Mouse (Mus musculus) cortical plate, adult 2 months (tissue): ENCODE results near the gene Pomt2. TPM values are rescaled to one million over a fixed set of nuclear protein-coding genes. Genes with fewer than 3 reads are reported as not detected.
A peak's percentile ranks its signal among the peaks of the same experiment; 100 is the strongest.

Source experiments
- H3K27ac ChIP-seq: fragments of 200-500 bp; 2 replicates; pipeline ENCODE4 v1.5.1; 2012; ENCODE audit warnings: low read length, control low read depth, inconsistent platforms; ENCODE audit not compliant: insufficient read depth
- H3K4me1 ChIP-seq: fragments of 200-500 bp; 2 replicates; pipeline ENCODE4 v1.6.1; 2011; ENCODE audit warnings: low read length; ENCODE audit not compliant: control insufficient read depth, insufficient read depth
- H3K4me3 ChIP-seq: fragments of 200-500 bp; 2 replicates; pipeline ENCODE4 v1.5.1; 2011; ENCODE audit warnings: mild to moderate bottlenecking, low read length, control low read depth; ENCODE audit not compliant: insufficient read depth
- CTCF ChIP-seq: fragments of 200-500 bp; IDR thresholded peaks from 2 replicates; pipeline ENCODE4 v1.5.1; 2011; ENCODE audit warnings: mild to moderate bottlenecking, control low read depth, low read length; ENCODE audit not compliant: insufficient read depth; ENCODE audit errors: extremely low read depth
- POLR2A ChIP-seq: fragments of 200-500 bp; IDR thresholded peaks from 2 replicates; pipeline ENCODE4 v1.6.1; 2011; ENCODE audit warnings: mild to moderate bottlenecking, low read length, control low read depth; ENCODE audit not compliant: insufficient read depth; ENCODE audit errors: extremely low read depth
- polyA plus RNA-seq: library from polyadenylated mRNA; depleted of rRNA; stranded (reverse); fragments of >200 nt; gene quantifications from 2 replicates; pipeline ENCODE4 v1.2.3, GENCODE M21; 2012

Gene Pomt2
- polyA plus RNA-seq, 1 experiment = 19.0 TPM

DNA sequence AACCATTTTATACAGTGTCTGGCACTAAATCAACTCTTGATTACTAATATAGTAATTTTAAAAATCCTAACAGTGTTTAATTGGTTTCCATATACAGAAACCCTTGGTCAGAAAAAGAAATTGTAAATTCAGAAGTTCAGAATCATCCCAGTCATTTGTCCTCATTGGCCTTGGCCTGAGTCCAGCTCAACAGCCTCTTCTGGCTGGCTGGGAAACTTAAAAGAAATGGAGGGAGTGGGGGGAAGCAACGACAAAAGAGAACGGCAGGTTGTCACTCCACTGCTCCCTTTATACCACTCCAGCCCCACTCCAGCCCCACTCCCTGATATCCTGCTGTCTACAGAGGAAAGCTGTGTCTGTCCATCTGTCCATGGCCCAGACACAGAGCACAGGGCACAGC, 16.6 kb downstream of the Pomt2 start:
- H3K27ac ChIP-seq = no peak overlapping the region
- no peaks in the 10 kb centered on the region for H3K4me1 ChIP-seq
- TF ChIP-seq CTCF (no peak), POLR2A (no peak)
- H3K4me3 ChIP-seq = no peak overlapping the region

- Histone ChIP-seq H3K4me3 (no peak overlapping the region), H3K27ac (no peak overlapping the region), H3K4me1 (no peaks in the 10 kb centered on the region)
- TF ChIP-seq POLR2A (no peak), CTCF (no peak)
These were observed 17.5 kb downstream of the Pomt2 start for GRCm38 (mm10) chr12:87130224-87130623.

DNA sequence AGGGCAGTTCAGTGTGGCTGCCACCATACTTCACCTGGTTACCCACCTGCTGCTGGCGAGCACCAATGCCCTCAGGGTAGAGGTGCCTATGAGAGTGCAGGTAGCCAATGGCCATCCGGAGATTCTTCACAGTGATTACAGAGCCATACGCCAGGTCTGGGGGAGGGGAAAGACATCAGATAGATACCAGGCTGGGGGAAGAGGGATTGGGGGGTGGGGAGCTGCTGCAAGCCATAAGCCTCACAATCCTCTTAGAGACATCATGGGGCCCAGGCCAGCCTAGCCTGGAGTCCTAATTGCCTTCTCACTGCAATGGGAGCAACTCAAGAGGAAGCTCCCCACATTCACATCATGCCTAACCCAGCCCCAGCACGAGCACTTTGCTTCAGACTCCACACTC, 20.5 kb downstream of the Pomt2 start:
- Histone ChIP-seq H3K4me1 (no peaks in the 10 kb centered on the region), H3K27ac (no peak overlapping the region), H3K4me3 (no peak overlapping the region)
- TF ChIP-seq CTCF = no peak
- no peak for TF ChIP-seq POLR2A

- Histone ChIP-seq H3K27ac (no peak overlapping the region), H3K4me1 (no peaks in the 10 kb centered on the region), H3K4me3 (no peak overlapping the region)
- no peak for TF ChIP-seq CTCF
- no peak for TF ChIP-seq POLR2A
These were observed 25.7 kb downstream of the Pomt2 start for GRCm38 (mm10) chr12:87121918-87122589.

GRCm38 (mm10) chr12:87107357-87107977, 40.3 kb downstream of the Pomt2 start:
- Histone ChIP-seq H3K4me1 (0 out of 2 replicates have a peak, but pooled peaks cover 1% of the 10 kb centered on the region), H3K27ac (no peak overlapping the region), H3K4me3 (no peak overlapping the region)
- TF ChIP-seq CTCF (no peak), POLR2A (no peak)

GRCm38 (mm10) chr12:87104796-87105195, 43.0 kb downstream of the Pomt2 start:
- H3K4me3 ChIP-seq = no peak overlapping the region
- H3K27ac ChIP-seq = no peak overlapping the region
- TF ChIP-seq POLR2A (no peak), CTCF (no peak)
- H3K4me1 ChIP-seq = no peaks in the 10 kb centered on the region

GRCm38 (mm10) chr12:87103471-87103870, 44.3 kb downstream of the Pomt2 start:
- H3K27ac ChIP-seq = no peak overlapping the region
- no peak for TF ChIP-seq CTCF
- no peak for TF ChIP-seq POLR2A
- H3K4me3 ChIP-seq = no peak overlapping the region
- no peaks in the 10 kb centered on the region for H3K4me1 ChIP-seq

DNA sequence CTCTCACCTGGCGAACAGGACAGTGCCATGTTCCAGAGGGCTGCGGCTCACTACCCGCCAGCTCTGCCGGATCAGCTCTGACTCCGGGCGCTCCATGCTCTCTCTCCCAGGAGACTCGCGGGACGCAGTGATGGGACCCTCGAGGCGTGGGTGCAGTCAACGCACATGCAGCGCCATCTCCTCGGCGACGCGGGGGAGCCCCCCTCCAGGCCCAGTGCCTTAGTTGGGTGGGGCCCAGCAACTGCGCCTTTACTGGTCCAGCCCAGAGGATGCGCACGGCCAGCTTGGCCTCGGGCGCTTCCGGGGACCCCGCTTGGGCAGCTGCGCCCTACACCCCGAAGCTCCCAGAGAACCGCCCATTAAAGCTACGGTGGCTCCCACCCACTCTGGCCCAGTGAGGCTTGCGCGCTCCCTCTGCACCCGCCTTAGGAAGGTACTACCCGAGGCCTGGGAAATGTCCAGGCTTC, 45.6 kb downstream of the Pomt2 start, which contains the start of gene Ngb:
Ngb (minus strand) TSS at position 375 of the 467 bp plus-strand sequence.
- Histone ChIP-seq H3K4me3 (peak within 1 kb of the TSS; percentile 30), H3K4me1 (no peaks in the 10 kb centered on the region), H3K27ac (no peak within 1 kb of the TSS)
- TF ChIP-seq CTCF (no peak), POLR2A (no peak)

- Histone ChIP-seq H3K27ac (no peak overlapping the region), H3K4me3 (no peak overlapping the region), H3K4me1 (no peaks in the 10 kb centered on the region)
- no peak for TF ChIP-seq POLR2A
- no peak for TF ChIP-seq CTCF
These were observed 47.4 kb downstream of the Pomt2 start for GRCm38 (mm10) chr12:87100331-87100730.

- H3K4me1 ChIP-seq = peaks cover 4% of the 10 kb centered on the region; the same call in 1 of the 2 replicates
- no peak overlapping the region for H3K27ac ChIP-seq
- TF ChIP-seq CTCF = no peak
- TF ChIP-seq POLR2A = no peak
- H3K4me3 ChIP-seq = no peak overlapping the region
These were observed 54.1 kb downstream of the Pomt2 start for GRCm38 (mm10) chr12:87093671-87094070.
